Mouse (Mus musculus): Measurements from ENCODE around the gene Fbxw8. TPM values are rescaled to one million over a fixed set of nuclear protein-coding genes. Genes with fewer than 3 reads are reported as not detected.

The Fbxw8 gene
- polyA plus RNA-seq (2015; fragmentation: Nextera tagmentation; extraction: Ambion mirVana), result 18.4 TPM in 2 replicates

- no peaks in the 10 kb centered on the region for H3K36me3 ChIP-seq (ENCODE audit: control insufficient read depth, insufficient read depth, low read length)
- no peaks in the 10 kb centered on the region; the same call in 1 of the 2 replicates for H3K27me3 ChIP-seq (ENCODE audit: control insufficient read depth, insufficient read depth, low read depth, low read length)
- peak within 1 kb of the TSS; percentile 96 for H3K9ac ChIP-seq (ENCODE audit: low read depth, low read length)
- H3K9me3 ChIP-seq (replicated peaks; ENCODE audit: control insufficient read depth, low read length, poor library complexity, severe bottlenecking), result no peaks in the 10 kb centered on the region
- H3K27ac ChIP-seq (ENCODE audit: low read length), result peak within 1 kb of the TSS; percentile 75
- ATAC-seq, result peak; percentile 92
- peak within 1 kb of the TSS; percentile 78 for H3K4me2 ChIP-seq (ENCODE audit: low read length)
- under 1% methylated on average over 67 of the region's 67 CpGs for WGBS
- peaks cover 18% of the 10 kb centered on the region for H3K4me1 ChIP-seq (ENCODE audit: control insufficient read depth, insufficient read depth, low read length)
- peak within 1 kb of the TSS; percentile 95 for H3K4me3 ChIP-seq (ENCODE audit: low read depth, low read length)
Measured at GRCm38 (mm10) chr5:118154839-118155564, at the start of gene Fbxw8. TSS of gene Fbxw8 (minus strand) at chr5:118155464.

GRCm38 (mm10) chr5:118204675-118205440 lies 49.6 kb upstream of the Fbxw8 start:
- peaks cover 25% of the 10 kb centered on the region for H3K36me3 ChIP-seq (ENCODE audit: control insufficient read depth, insufficient read depth, low read length)
- no peak for ATAC-seq
- no peak overlapping the region for H3K4me3 ChIP-seq (ENCODE audit: low read depth, low read length)
- H3K4me2 ChIP-seq (ENCODE audit: low read length), result no peak overlapping the region
- no peaks in the 10 kb centered on the region for H3K27me3 ChIP-seq (ENCODE audit: control insufficient read depth, insufficient read depth, low read depth, low read length)
- no peaks in the 10 kb centered on the region for H3K4me1 ChIP-seq (ENCODE audit: control insufficient read depth, insufficient read depth, low read length)
- 88% methylated on average over 16 of the region's 16 CpGs for WGBS
- no peak overlapping the region for H3K27ac ChIP-seq (ENCODE audit: low read length)
- no peaks in the 10 kb centered on the region for H3K9me3 ChIP-seq (replicated peaks; ENCODE audit: control insufficient read depth, low read length, poor library complexity, severe bottlenecking)
- H3K9ac ChIP-seq (ENCODE audit: low read depth, low read length), result no peak overlapping the region

DNA sequence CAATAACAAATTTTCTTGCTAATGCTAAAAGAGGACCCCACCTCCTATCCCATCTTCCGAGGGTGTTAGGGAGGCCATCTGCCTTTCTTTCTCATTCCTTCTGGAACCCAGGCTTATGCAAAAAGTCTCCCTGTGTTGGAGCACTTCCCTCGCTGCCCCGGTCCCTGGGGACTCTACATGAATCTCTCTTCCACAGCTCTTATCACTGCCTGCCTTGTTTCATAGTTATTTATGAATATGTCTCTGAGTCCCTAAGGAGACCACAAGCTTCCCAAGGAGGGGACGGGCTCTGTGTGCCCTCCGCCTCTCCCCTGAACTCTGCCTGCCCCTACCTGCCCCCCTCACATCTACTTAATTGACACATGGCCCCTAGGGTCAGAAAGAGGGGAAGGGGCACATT lies 44.4 kb upstream of the Fbxw8 start:
- no peak overlapping the region for H3K27ac ChIP-seq (ENCODE audit: low read length)
- H3K4me1 ChIP-seq (ENCODE audit: control insufficient read depth, insufficient read depth, low read length), result no peaks in the 10 kb centered on the region
- H3K9ac ChIP-seq (ENCODE audit: low read depth, low read length), result no peak overlapping the region
- no peak overlapping the region for H3K4me3 ChIP-seq (ENCODE audit: low read depth, low read length)
- H3K27me3 ChIP-seq (ENCODE audit: control insufficient read depth, insufficient read depth, low read depth, low read length), result no peaks in the 10 kb centered on the region
- H3K36me3 ChIP-seq (ENCODE audit: control insufficient read depth, insufficient read depth, low read length), result peaks cover 23% of the 10 kb centered on the region
- no peak overlapping the region for H3K4me2 ChIP-seq (ENCODE audit: low read length)
- H3K9me3 ChIP-seq (replicated peaks; ENCODE audit: control insufficient read depth, low read length, poor library complexity, severe bottlenecking), result no peaks in the 10 kb centered on the region
- WGBS, result 78% methylated on average over 5 of the region's 5 CpGs
- no peak for ATAC-seq

GRCm38 (mm10) chr5:118197421-118197820 lies 42.2 kb upstream of the Fbxw8 start:
- 78% methylated on average over 13 of the region's 13 CpGs for WGBS
- Histone ChIP-seq H3K4me2 (ENCODE audit: low read length) (no peak overlapping the region), H3K27ac (ENCODE audit: low read length) (no peak overlapping the region), H3K9me3 (replicated peaks; ENCODE audit: control insufficient read depth, low read length, poor library complexity, severe bottlenecking) (no peaks in the 10 kb centered on the region), H3K36me3 (ENCODE audit: control insufficient read depth, insufficient read depth, low read length) (peaks cover 19% of the 10 kb centered on the region), H3K27me3 (ENCODE audit: control insufficient read depth, insufficient read depth, low read depth, low read length) (no peaks in the 10 kb centered on the region), H3K4me3 (ENCODE audit: low read depth, low read length) (no peak overlapping the region), H3K9ac (ENCODE audit: low read depth, low read length) (no peak overlapping the region), H3K4me1 (ENCODE audit: control insufficient read depth, insufficient read depth, low read length) (peaks cover 4% of the 10 kb centered on the region)
- no peak for ATAC-seq

DNA sequence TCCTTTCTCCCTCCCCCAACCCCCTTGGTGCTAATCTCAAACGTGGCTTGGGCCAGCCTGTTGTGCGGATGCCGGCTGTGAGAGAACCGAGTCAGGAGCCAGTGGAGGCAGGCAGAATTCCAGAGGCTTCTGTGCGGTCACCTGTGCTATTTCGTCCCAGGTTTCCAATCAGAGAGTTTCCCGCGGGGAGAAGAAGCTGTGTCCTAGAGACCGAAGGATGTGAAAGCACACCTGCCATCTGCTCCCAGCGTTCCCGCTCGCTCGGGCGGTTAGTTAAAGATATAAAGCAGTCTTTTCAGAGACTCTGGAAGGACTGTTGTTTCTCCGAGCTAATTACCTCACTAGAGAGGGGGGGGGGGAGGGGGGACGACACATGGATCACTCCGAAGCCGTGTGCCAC lies 37.0 kb upstream of the Fbxw8 start:
- Histone ChIP-seq H3K4me1 (ENCODE audit: control insufficient read depth, insufficient read depth, low read length) (peaks cover 13% of the 10 kb centered on the region), H3K4me3 (ENCODE audit: low read depth, low read length) (no peak overlapping the region), H3K9ac (ENCODE audit: low read depth, low read length) (no peak overlapping the region), H3K27me3 (ENCODE audit: control insufficient read depth, insufficient read depth, low read depth, low read length) (no peaks in the 10 kb centered on the region), H3K36me3 (ENCODE audit: control insufficient read depth, insufficient read depth, low read length) (no peaks in the 10 kb centered on the region), H3K27ac (ENCODE audit: low read length) (no peak overlapping the region), H3K9me3 (replicated peaks; ENCODE audit: control insufficient read depth, low read length, poor library complexity, severe bottlenecking) (no peaks in the 10 kb centered on the region), H3K4me2 (ENCODE audit: low read length) (no peak overlapping the region)
- WGBS, result 19% methylated on average over 18 of the region's 18 CpGs
- 0 out of 2 replicates have a peak, but pooled peaks have one; percentile 3 for ATAC-seq

GRCm38 (mm10) chr5:118190491-118190890 lies 35.2 kb upstream of the Fbxw8 start:
- peaks cover 13% of the 10 kb centered on the region for H3K4me1 ChIP-seq (ENCODE audit: control insufficient read depth, insufficient read depth, low read length)
- H3K4me2 ChIP-seq (ENCODE audit: low read length), result no peak overlapping the region
- no peaks in the 10 kb centered on the region for H3K36me3 ChIP-seq (ENCODE audit: control insufficient read depth, insufficient read depth, low read length)
- H3K4me3 ChIP-seq (ENCODE audit: low read depth, low read length), result no peak overlapping the region
- no peaks in the 10 kb centered on the region for H3K27me3 ChIP-seq (ENCODE audit: control insufficient read depth, insufficient read depth, low read depth, low read length)
- no peak overlapping the region for H3K9ac ChIP-seq (ENCODE audit: low read depth, low read length)
- ATAC-seq, result no peak
- H3K9me3 ChIP-seq (replicated peaks; ENCODE audit: control insufficient read depth, low read length, poor library complexity, severe bottlenecking), result no peaks in the 10 kb centered on the region
- no peak overlapping the region for H3K27ac ChIP-seq (ENCODE audit: low read length)
- 90% methylated on average over 9 of the region's 9 CpGs for WGBS

DNA sequence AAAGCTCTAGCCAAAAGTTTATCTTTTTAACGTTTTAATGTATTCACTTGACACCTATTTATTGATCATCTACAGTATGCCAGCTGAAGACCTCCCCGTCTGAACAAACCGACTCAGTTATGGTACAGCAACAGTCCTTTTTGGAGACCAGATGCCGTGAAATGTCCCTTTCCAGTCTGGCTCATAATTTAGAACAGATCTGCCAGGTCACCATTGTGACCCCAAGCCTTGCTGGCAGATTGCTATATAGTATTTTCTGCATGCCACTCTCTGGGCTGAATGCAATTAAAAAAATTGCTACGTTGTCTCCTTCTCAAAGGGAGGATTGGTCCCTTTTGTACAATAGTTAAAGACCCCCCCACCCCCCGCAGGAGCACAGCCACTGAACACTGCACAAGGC lies 33.1 kb upstream of the Fbxw8 start:
- Histone ChIP-seq H3K27ac (ENCODE audit: low read length) (no peak overlapping the region), H3K9ac (ENCODE audit: low read depth, low read length) (no peak overlapping the region), H3K4me2 (ENCODE audit: low read length) (no peak overlapping the region), H3K9me3 (replicated peaks; ENCODE audit: control insufficient read depth, low read length, poor library complexity, severe bottlenecking) (no peaks in the 10 kb centered on the region), H3K36me3 (ENCODE audit: control insufficient read depth, insufficient read depth, low read length) (no peaks in the 10 kb centered on the region), H3K27me3 (ENCODE audit: control insufficient read depth, insufficient read depth, low read depth, low read length) (no peaks in the 10 kb centered on the region), H3K4me3 (ENCODE audit: low read depth, low read length) (no peak overlapping the region), H3K4me1 (ENCODE audit: control insufficient read depth, insufficient read depth, low read length) (peaks cover 13% of the 10 kb centered on the region)
- no peak for ATAC-seq
- WGBS, result 63% methylated on average over 6 of the region's 6 CpGs

DNA sequence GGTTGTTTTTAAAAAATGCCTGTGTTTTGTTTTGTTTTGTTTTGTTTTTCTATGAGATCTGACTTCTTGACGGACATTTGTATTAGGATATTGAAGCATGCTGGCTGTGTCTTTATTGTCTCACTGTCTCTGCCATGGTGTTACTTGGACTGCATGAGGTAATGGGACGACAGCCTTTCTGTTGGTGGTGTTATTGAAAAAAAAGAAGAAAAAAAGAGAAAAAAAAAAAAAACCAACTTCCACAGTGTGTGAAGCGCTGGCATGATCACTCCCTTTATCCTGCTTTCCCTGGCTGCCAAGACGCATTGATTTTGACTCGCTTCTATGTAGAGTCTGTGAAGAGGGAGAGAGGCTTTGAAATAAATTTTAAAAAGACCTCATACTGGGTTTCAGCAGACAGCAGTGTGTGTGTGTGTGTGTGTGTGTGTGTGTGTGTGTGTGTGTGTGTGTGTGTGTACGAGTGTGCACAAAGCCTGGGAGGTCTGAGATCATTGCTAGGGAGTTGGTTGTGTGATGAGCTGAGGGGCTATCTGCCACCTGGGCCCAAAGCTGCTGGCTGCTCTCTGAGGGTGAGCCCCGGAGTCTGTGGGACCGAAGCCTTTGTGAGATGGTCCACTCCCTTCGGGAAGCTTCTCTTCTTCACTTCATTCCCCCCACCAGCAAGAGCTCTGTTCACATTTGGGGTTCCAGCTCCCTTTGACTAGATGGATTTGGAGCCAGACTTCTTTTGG lies 31.8 kb upstream of the Fbxw8 start:
- peak overlapping the region; percentile 63 for H3K27ac ChIP-seq (ENCODE audit: low read length)
- no peaks in the 10 kb centered on the region for H3K27me3 ChIP-seq (ENCODE audit: control insufficient read depth, insufficient read depth, low read depth, low read length)
- H3K4me1 ChIP-seq (ENCODE audit: control insufficient read depth, insufficient read depth, low read length), result peaks cover 6% of the 10 kb centered on the region
- 32% methylated on average over 9 of the region's 9 CpGs for WGBS
- peak; percentile 57 for ATAC-seq
- H3K9ac ChIP-seq (ENCODE audit: low read depth, low read length), result no peak overlapping the region
- H3K9me3 ChIP-seq (replicated peaks; ENCODE audit: control insufficient read depth, low read length, poor library complexity, severe bottlenecking), result no peaks in the 10 kb centered on the region
- no peak overlapping the region for H3K4me3 ChIP-seq (ENCODE audit: low read depth, low read length)
- no peaks in the 10 kb centered on the region for H3K36me3 ChIP-seq (ENCODE audit: control insufficient read depth, insufficient read depth, low read length)
- no peak overlapping the region for H3K4me2 ChIP-seq (ENCODE audit: low read length)

Measured in midbrain, embryonic 16.5 days (tissue).